Mouse (Mus musculus): Measurements from ENCODE around the gene H2-Eb2.

Gene H2-Eb2

GRCm38 (mm10) chr17:34325436-34325835, at the start of gene H2-Eb2:
Gene H2-Eb2, plus strand, starts transcription at chr17:34325665.
- CTCF ChIA-PET = interaction anchor here (0.7 to 1.3 kb wide), 2 partner anchors 12 to 58 kb away, joined by 3 read pairs; no protein-coding TSS in a partner anchor

GRCm38 (mm10) chr17:34280499-34281038, 44.9 kb upstream of the H2-Eb2 start:
- CTCF ChIA-PET = interaction anchor here (0.5 kb wide), 1 partner anchor 41 kb away, joined by 3 read pairs; no protein-coding TSS in a partner anchor

GRCm38 (mm10) chr17:34281836-34282235, 43.6 kb upstream of the H2-Eb2 start:
- CTCF ChIA-PET = interaction anchor here (0.6 to 1.3 kb wide), 3 partner anchors 12 to 208 kb away, joined by 3 read pairs; no protein-coding TSS in a partner anchor

DNA sequence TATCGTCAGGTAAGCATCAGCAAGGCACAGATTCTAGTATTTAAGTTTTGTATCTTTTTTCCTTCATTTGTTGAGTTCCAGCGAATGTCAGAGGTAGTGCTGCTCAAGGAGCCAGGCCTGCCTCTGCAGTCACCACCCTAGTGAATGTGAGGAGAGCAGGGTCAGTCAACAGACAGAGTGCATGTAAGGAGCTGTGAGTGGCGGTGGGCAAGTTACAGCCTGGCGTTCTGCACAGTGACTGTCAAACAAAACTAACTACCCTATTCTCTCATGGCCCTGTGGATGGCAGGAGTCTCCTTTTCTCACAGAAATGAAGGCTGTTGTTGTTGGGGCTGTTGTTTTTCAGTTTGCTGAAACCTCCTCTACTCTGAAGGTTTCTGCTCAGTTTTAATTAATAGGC, 40.1 kb upstream of the H2-Eb2 start:
- CTCF ChIA-PET = interaction anchor here (0.5 to 0.7 kb wide), 2 partner anchors 43 to 470 kb away, joined by 3 read pairs; no protein-coding TSS in a partner anchor

DNA sequence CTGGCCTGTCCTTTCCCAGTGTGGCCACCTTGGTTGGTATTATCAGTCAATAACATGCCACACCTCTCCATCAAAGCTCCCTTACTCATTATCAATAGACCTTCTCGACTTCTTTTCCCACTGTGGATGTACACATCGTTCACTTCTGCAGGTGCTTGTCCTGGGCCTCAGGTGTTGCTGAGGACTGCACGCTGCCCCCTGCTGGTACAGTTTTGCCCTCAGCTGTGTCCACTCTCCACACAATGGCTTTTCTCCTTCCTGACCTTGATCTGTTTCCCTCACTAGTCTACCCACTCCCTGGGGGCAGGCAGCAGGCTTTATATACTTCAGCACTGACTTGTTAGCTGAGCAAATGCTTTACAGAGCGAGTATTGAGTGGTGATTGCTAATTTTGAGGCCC, 39.6 kb upstream of the H2-Eb2 start:
- CTCF ChIA-PET = no interaction called here

DNA sequence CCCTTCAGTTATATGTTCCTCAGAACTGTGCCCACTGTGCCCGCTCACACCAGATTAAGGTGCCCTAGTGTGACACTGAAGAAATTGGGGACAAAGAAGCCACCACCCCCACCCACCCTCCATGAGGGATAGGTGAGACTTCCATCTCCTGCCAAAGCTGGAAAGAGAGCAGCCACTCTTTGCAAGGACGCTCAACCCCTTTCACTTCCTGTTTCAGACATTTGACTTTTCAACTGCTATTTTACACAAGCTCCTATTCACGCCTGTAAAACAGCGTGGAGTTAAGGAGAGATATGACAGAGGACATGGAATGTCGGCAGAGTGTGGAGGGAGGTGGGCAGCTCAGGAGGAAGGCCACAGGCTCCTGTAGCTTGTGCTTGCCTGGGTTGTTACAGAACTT, 39.0 kb upstream of the H2-Eb2 start:
- CTCF ChIA-PET = no interaction called here

DNA sequence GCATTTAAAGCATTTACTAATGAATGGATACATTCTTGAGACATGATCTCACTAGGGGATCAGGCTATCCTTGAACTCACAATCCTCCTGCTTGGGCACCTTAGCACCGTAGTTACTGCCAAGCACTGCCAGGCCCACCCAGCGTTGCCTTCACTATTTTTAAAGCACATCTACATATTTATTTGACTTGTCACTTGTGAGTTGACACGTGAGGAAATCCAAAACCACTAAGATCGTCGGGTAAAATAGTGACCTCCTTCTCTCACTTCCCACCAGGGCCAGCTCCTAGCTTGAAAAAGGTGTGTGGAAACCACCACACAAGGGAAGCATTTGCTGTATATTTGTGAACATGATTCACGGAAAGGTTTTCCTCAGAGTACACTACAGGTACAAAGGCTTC, 38.5 kb upstream of the H2-Eb2 start:
- CTCF ChIA-PET = interaction anchor here (1.0 to 1.7 kb wide), 2 partner anchors 18 to 62 kb away, joined by 3 to 5 read pairs; partner anchors contain the start of gene H2-Eb1

DNA sequence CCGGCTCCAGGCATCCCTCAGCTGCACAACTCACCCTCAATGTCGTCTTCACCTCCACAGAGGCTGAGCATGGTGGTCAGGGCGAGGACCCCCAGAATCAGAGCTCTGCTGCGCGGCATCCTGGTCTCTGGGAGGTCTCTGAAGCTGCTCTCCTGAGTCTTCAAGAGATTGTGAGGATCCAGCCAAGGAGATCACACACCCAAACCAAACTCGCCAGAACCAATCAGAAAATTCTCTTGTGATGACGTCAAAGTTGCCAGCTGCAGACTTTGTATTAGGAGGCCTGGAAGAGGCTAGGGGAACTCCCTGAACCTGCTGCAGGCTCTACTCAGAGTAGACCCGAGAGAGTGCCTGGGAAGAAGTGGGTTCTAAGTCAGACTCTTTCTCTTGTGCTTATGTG, 37.8 kb upstream of the H2-Eb2 start, which contains the start of gene H2-Aa:
Gene H2-Aa (minus strand): TSS at position 176 of the 400 bp plus-strand sequence.
- CTCF ChIA-PET = interaction anchor here (0.6 to 1.7 kb wide), 4 partner anchors 11 to 95 kb away, joined by 3 to 5 read pairs (median 3); partner anchors contain the start of gene H2-Eb1

DNA sequence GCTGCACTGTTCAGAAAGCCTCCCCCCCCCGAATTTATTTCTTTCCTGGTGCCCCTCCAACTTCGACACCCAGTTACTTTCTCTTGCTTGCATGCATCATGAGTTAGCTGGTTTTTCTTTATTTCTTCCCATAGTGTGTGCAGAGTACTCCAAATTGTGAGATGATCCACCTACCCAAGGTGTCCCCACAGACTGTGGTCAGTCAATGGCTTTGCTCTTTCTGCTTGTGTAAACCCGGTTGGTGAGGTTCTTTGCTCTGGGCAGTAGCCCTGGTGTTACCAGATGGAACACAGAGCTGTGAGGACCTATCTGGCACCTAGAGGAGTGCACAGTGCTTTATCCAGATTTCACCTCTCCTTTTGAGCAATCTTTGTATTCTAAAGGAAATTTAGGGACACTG, 37.3 kb upstream of the H2-Eb2 start:
- CTCF ChIA-PET = interaction anchor here (0.6 to 1.7 kb wide), 4 partner anchors 11 to 728 kb away, joined by 3 to 5 read pairs (median 5); partner anchors contain the start of gene H2-Eb1

- CTCF ChIA-PET = interaction anchor here (1.2 kb wide), 1 partner anchor 22 kb away, joined by 5 read pairs; no protein-coding TSS in a partner anchor
These were observed 33.9 kb upstream of the H2-Eb2 start for GRCm38 (mm10) chr17:34291609-34292008.

DNA sequence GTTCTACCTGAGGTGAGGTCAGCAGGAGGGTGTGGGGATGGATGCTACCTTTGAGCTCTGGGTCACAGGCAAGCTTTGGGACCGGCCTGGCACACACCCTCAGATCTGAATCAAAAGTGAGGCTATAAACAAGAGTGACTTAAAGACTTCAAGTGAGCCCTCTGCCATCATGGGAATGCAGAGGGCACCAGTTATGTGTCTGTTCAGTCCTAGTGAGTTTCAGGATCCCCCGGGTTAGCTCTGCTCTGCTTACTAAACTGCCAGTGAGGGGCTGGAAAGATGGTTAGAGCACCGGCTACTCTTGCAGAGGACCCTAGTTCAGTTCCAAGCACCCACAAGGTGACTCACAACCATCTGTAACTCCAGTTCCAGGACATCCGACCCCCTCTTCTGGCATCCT, 32.9 kb upstream of the H2-Eb2 start:
- CTCF ChIA-PET = interaction anchor here (1.9 kb wide), 1 partner anchor 12 kb away, joined by 6 read pairs; the partner anchor contains the start of gene H2-Eb1

GRCm38 (mm10) chr17:34293533-34293932, 31.9 kb upstream of the H2-Eb2 start:
- CTCF ChIA-PET = interaction anchor here (0.6 to 1.9 kb wide), 2 partner anchors 9 to 11 kb away, joined by 5 to 6 read pairs; partner anchors contain the start of gene H2-Eb1

DNA sequence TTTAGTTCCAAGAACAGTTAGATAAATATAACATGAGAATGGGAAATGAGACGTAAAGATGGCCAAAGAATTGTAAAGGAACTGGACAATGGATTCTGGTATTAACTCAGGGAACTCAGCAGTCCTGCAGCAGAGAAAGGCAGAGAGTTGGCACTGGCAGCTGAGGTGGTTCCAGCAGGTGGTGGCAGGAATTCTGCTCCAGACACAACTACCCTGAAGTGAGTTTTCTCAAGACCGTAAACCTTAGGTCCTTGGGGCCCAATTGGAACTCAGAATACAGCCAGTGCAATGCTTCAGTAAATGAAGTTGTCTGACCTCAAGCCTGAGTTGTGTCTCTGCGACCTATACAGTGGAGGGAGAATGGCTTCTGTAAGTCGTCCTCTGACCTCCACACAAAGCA, 31.2 kb upstream of the H2-Eb2 start:
- CTCF ChIA-PET = interaction anchor here (1.0 to 1.9 kb wide), 2 partner anchors 10 to 11 kb away, joined by 3 to 6 read pairs; partner anchors contain the start of gene H2-Eb1

DNA sequence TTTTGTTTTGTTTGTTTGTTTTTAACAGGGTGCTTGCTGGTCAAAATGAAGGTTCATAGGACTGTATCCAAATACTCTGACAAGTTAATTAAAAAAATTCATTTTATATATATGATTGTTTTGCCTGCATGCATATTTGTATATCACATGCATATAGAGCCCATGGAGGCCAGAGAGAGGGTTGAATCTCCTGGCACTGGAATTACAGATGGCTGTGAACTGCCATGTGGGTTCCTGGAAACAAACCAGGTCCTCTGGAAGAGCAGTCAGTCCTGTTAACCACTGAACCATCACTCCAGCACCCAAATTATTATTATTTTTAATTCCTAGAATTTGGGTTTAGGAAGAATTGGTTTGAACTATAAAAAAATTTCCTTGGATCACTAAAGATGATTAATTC, 30.2 kb upstream of the H2-Eb2 start:
- CTCF ChIA-PET = interaction anchor here (1.0 kb wide), 1 partner anchor 9 kb away, joined by 3 read pairs; no protein-coding TSS in a partner anchor

- CTCF ChIA-PET = interaction anchor here (0.6 to 0.7 kb wide), 2 partner anchors 16 to 36 kb away, joined by 3 read pairs; no protein-coding TSS in a partner anchor
These were observed 29.3 kb upstream of the H2-Eb2 start for GRCm38 (mm10) chr17:34295891-34296794.

DNA sequence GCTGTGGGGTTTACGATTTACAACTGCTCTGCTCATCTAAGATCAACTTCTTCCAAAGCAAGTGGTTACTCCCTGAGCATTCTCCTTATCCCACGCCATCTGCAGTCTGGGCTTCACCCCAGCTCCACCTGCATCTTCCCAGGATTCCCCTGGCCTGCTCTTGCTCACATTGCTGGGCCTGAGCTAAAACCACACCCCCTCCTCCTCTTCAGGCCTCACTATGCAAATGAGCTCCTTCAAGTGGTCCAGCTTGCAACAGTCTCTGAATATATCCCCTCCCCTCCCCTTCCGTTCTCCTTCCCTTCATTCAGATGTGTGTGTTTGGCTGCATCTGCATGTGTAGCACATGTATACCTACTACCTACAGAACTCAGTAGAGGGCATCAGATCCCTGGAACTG, 26.1 kb upstream of the H2-Eb2 start:
- CTCF ChIA-PET = interaction anchor here (0.8 kb wide), 1 partner anchor 12 kb away, joined by 3 read pairs; the partner anchor contains the start of gene H2-Aa

- CTCF ChIA-PET = interaction anchor here (0.8 kb wide), 1 partner anchor 41 kb away, joined by 3 read pairs; no protein-coding TSS in a partner anchor
These were observed 25.4 kb upstream of the H2-Eb2 start for GRCm38 (mm10) chr17:34300071-34300470.

GRCm38 (mm10) chr17:34300691-34301566, 24.5 kb upstream of the H2-Eb2 start:
- CTCF ChIA-PET = interaction anchor here (0.6 to 1.2 kb wide), 3 partner anchors 42 to 61 kb away, joined by 3 to 5 read pairs (median 4); no protein-coding TSS in a partner anchor

GRCm38 (mm10) chr17:34301670-34302190, 23.7 kb upstream of the H2-Eb2 start:
- CTCF ChIA-PET = interaction anchor here (0.6 to 1.2 kb wide), 2 partner anchors 45 to 62 kb away, joined by 4 to 5 read pairs; no protein-coding TSS in a partner anchor

- CTCF ChIA-PET = interaction anchor here (0.7 to 1.0 kb wide), 4 partner anchors 9 to 39 kb away, joined by 3 to 12 read pairs (median 4); no protein-coding TSS in a partner anchor
These were observed 21.7 kb upstream of the H2-Eb2 start for GRCm38 (mm10) chr17:34303789-34304188.

Measured in spleen, embryonic (tissue).